Mouse (Mus musculus) cerebellum, adult 2 months (tissue): ENCODE results near the gene Ano9.

Experiments used
- CTCF ChIP-seq: fragments of 200-500 bp; IDR thresholded peaks from 2 replicates; pipeline ENCODE4 v1.5.1; 2011; ENCODE audit warnings: low read depth, mild to moderate bottlenecking, control low read depth, low read length, moderate library complexity, borderline replicate concordance; ENCODE audit not compliant: insufficient read depth
- POLR2A ChIP-seq: fragments of 200-500 bp; IDR thresholded peaks from 2 replicates; pipeline ENCODE4 v1.6.1; 2011; ENCODE audit warnings: low read length, control low read depth, borderline replicate concordance; ENCODE audit not compliant: insufficient read depth

DNA sequence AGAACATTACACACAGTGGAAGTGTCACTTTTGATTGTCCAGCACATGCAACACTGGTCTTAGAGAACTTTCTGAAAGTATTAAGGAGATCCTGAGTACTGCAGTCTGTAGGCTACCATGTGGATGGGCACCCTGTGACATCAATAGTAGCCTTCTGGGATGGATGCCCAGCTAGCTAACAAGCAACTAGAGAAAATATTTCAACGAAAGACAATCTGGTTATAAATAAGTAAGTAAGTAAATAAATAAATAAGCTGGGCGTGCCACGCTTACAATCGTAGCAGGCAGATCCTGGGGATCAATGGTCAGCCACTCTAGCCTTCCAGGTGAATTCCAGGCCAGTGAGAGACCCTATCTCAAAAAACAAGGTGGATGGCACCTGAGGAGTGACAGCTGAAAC lies 65.6 kb downstream of the Ano9 start:
- TF ChIP-seq CTCF: no peak
- no peak for TF ChIP-seq POLR2A
